Mouse (Mus musculus) hindbrain, postnatal 0 days (tissue): ENCODE results near the gene Fastk. TPM values are rescaled to one million over a fixed set of nuclear protein-coding genes. Genes with fewer than 3 reads are reported as not detected.
A peak's percentile ranks its signal among the peaks of the same experiment; 100 is the strongest.

Source experiments
- ATAC-seq: fragments of 200-750 bp; cut with Nextera tagmentation; 2 replicates; pipeline ENCODE4 v1.8.0; 2017; ENCODE audit warnings: mild to moderate bottlenecking, moderate TSS enrichment, moderate library complexity
- DNase-seq: peaks from one replicate; pipeline ENCODE4 v3.0.0-alpha.2; 2015; ENCODE audit warnings: low spot score
- H3K27ac ChIP-seq: fragments of 300-500 bp; sonication (generic); 2 replicates; pipeline ENCODE4 v1.5.1; 2014; ENCODE audit warnings: mild to moderate bottlenecking
- H3K27me3 ChIP-seq: fragments of 300-500 bp; sonication (generic); 2 replicates; pipeline ENCODE4 v1.6.1; 2014; ENCODE audit warnings: low read length, mixed read lengths; ENCODE audit not compliant: insufficient read depth
- H3K36me3 ChIP-seq: fragments of 300-500 bp; sonication (generic); 2 replicates; pipeline ENCODE4 v1.6.1; 2014; ENCODE audit warnings: low read length, mixed read lengths; ENCODE audit not compliant: insufficient read depth
- H3K4me1 ChIP-seq: fragments of 300-500 bp; sonication (generic); 2 replicates; pipeline ENCODE4 v1.6.1; 2014; ENCODE audit warnings: antibody characterized with exemption, low read length, mixed read lengths; ENCODE audit not compliant: insufficient read depth
- H3K4me2 ChIP-seq: fragments of 300-500 bp; sonication (generic); 2 replicates; pipeline ENCODE4 v1.6.1; 2014; ENCODE audit warnings: low read depth, mild to moderate bottlenecking, low read length, moderate library complexity, mixed read lengths
- H3K4me3 ChIP-seq: fragments of 300-500 bp; sonication (generic); 2 replicates; pipeline ENCODE4 v1.5.1; 2014; ENCODE audit warnings: low read length
- H3K9ac ChIP-seq: fragments of 300-500 bp; sonication (generic); replicated peaks from 2 replicates; pipeline ENCODE4 v1.6.1; 2014; ENCODE audit warnings: mild to moderate bottlenecking, low read length, moderate library complexity, mixed read lengths
- H3K9me3 ChIP-seq: fragments of 300-500 bp; sonication (generic); 2 replicates; pipeline ENCODE4 v1.6.1; 2016; ENCODE audit warnings: low read length, mixed read lengths
- CTCF ChIP-seq: IDR thresholded peaks from 2 replicates; pipeline ENCODE4 v1.5.1; 2016; ENCODE audit warnings: antibody characterized with exemption, control low read depth, low read depth
- WGBS: fragments of 180-500 bp; shearing (Covaris S2); extraction: QIAGEN DNeasy Blood & Tissue Kit; methylation state at CpG from one replicate; pipeline ENCODE4 v1.1.7; 2014; 5-methylcytosine and 5-hydroxymethylcytosine counted together
- polyA plus RNA-seq: library from polyadenylated mRNA; unstranded; fragments of >200 nt; fragmentation: Nextera tagmentation; extraction: Ambion mirVana; gene quantifications from 2 replicates; pipeline ENCODE4 v1.2.1, GENCODE M21; 2015
- total RNA-seq: library from RNA; depleted of rRNA; stranded (reverse); fragments of >200 nt; gene quantifications from 2 replicates; pipeline ENCODE4 v1.2.3, GENCODE M21; 2014

Fastk gene
- total and polyA plus RNA-seq, 2 experiments from 2014 or later: 99.2 to 203 TPM

GRCm38 (mm10) chr5:24424861-24425411 lies 20.2 kb downstream of the Fastk start:
- whole genome bisulfite sequencing: under 1% methylated on average over 54 of the region's 60 CpGs
- peaks cover 12% of the 10 kb centered on the region for H3K4me1 ChIP-seq

GRCm38 (mm10) chr5:24424004-24424781 lies 20.9 kb downstream of the Fastk start:
- Histone ChIP-seq H3K36me3 (peaks cover 13% of the 10 kb centered on the region), H3K4me1 (peaks cover 12% of the 10 kb centered on the region), H3K4me3 (peak overlapping the region; percentile 68), H3K9ac (peak overlapping the region; percentile 73), H3K4me2 (peak overlapping the region; percentile 87), H3K27ac (peak overlapping the region; percentile 90), H3K9me3 (no peaks in the 10 kb centered on the region), H3K27me3 (no peaks in the 10 kb centered on the region)
- TF ChIP-seq CTCF: 0 out of 2 replicates have a peak, but pooled peaks have one; percentile 1
- 9% methylated on average over 21 of the region's 21 CpGs for WGBS
- ATAC-seq (no peak), DNase-seq (no peak)

More at GRCm38 (mm10) chr5:24424861-24425411, 20.2 kb downstream of the Fastk start:
- Histone ChIP-seq H3K9ac (peak overlapping the region; percentile 73), H3K9me3 (no peaks in the 10 kb centered on the region), H3K27me3 (no peaks in the 10 kb centered on the region), H3K36me3 (peaks cover 7% of the 10 kb centered on the region; the same call in 1 of the 2 replicates), H3K27ac (peak overlapping the region; percentile 90), H3K4me2 (peak overlapping the region; percentile 87), H3K4me3 (peak overlapping the region; percentile 68)
- TF ChIP-seq CTCF: no peak
- ATAC-seq (no peak), DNase-seq (peak; percentile 94)

GRCm38 (mm10) chr5:24423129-24424003 lies 21.7 kb downstream of the Fastk start, which contains the start of the genes Cdk5 and Slc4a2:
Gene Cdk5 (minus strand): TSS chr5:24423530.
Gene Slc4a2 (plus strand): TSS chr5:24423837.
- peak within 1 kb of the TSS; percentile 90 for H3K27ac ChIP-seq
- peaks cover 12% of the 10 kb centered on the region for H3K4me1 ChIP-seq
- no peak; the same call in none of the 2 replicates for TF ChIP-seq CTCF
- H3K9me3 ChIP-seq: no peaks in the 10 kb centered on the region
- no peaks in the 10 kb centered on the region for H3K27me3 ChIP-seq
- under 1% methylated on average over 46 of the region's 46 CpGs for WGBS
- H3K4me2 ChIP-seq: peak within 1 kb of the TSS; percentile 87
- peak; percentile 96 for ATAC-seq
- H3K4me3 ChIP-seq: peak within 1 kb of the TSS; percentile 68
- peak; percentile 100 for DNase-seq
- peak within 1 kb of the TSS; percentile 73 for H3K9ac ChIP-seq
- peaks cover 15% of the 10 kb centered on the region for H3K36me3 ChIP-seq

GRCm38 (mm10) chr5:24420381-24420780 lies 24.7 kb downstream of the Fastk start:
- no peak overlapping the region for H3K27ac ChIP-seq
- no peaks in the 10 kb centered on the region for H3K27me3 ChIP-seq
- H3K4me3 ChIP-seq: no peak overlapping the region
- H3K9ac ChIP-seq: no peak overlapping the region
- peaks cover 15% of the 10 kb centered on the region for H3K36me3 ChIP-seq
- no peak overlapping the region for H3K4me2 ChIP-seq
- peaks cover 20% of the 10 kb centered on the region for H3K4me1 ChIP-seq
- 91% methylated on average over 9 of the region's 9 CpGs for WGBS
- no peaks in the 10 kb centered on the region for H3K9me3 ChIP-seq
- no peak for TF ChIP-seq CTCF
- no peak for ATAC-seq
- DNase-seq: no peak

- 87% methylated on average over 10 of the region's 10 CpGs for WGBS
- Histone ChIP-seq H3K4me2 (no peak overlapping the region), H3K4me3 (no peak overlapping the region), H3K27ac (no peak overlapping the region), H3K4me1 (peaks cover 12% of the 10 kb centered on the region), H3K9ac (no peak overlapping the region), H3K9me3 (no peaks in the 10 kb centered on the region), H3K27me3 (no peaks in the 10 kb centered on the region), H3K36me3 (peaks cover 15% of the 10 kb centered on the region)
- TF ChIP-seq CTCF: no peak
- DNase-seq (no peak), ATAC-seq (no peak)
Observed at GRCm38 (mm10) chr5:24417587-24417986, 27.5 kb downstream of the Fastk start.

GRCm38 (mm10) chr5:24416222-24416736 lies 28.8 kb downstream of the Fastk start:
- H3K4me3 ChIP-seq: no peak overlapping the region
- H3K4me1 ChIP-seq: peaks cover 8% of the 10 kb centered on the region
- H3K27ac ChIP-seq: no peak overlapping the region
- peaks cover 12% of the 10 kb centered on the region for H3K36me3 ChIP-seq
- no peaks in the 10 kb centered on the region for H3K9me3 ChIP-seq
- DNase-seq (peak; percentile 84), ATAC-seq (peak; percentile 77)
- peak; percentile 73 for TF ChIP-seq CTCF
- H3K4me2 ChIP-seq: peak overlapping the region; percentile 25
- WGBS: 4% methylated on average over 21 of the region's 21 CpGs
- no peak overlapping the region for H3K9ac ChIP-seq
- no peaks in the 10 kb centered on the region for H3K27me3 ChIP-seq
